Mouse (Mus musculus): ENCODE data around the gene Abcc9. TPM values are rescaled to one million over a fixed set of nuclear protein-coding genes. Genes with fewer than 3 reads are reported as not detected.

The Abcc9 gene
- polyA plus RNA-seq, 1 experiment from 2014 or later, result not detected

- no peaks in the 10 kb centered on the region for H3K36me3 ChIP-seq (ENCODE audit: inconsistent target)
- H3K79me2 ChIP-seq (ENCODE audit: inconsistent target), result no peaks in the 10 kb centered on the region
- H3K27ac ChIP-seq, result no peak overlapping the region
- WGBS (ENCODE audit: missing documents), result 78% methylated on average over 10 of the region's 10 CpGs
- H3K4me3 ChIP-seq (ENCODE audit: inconsistent target), result no peak overlapping the region
Observed at GRCm38 (mm10) chr6:142614324-142614723, 87.8 kb downstream of the Abcc9 start.

DNA sequence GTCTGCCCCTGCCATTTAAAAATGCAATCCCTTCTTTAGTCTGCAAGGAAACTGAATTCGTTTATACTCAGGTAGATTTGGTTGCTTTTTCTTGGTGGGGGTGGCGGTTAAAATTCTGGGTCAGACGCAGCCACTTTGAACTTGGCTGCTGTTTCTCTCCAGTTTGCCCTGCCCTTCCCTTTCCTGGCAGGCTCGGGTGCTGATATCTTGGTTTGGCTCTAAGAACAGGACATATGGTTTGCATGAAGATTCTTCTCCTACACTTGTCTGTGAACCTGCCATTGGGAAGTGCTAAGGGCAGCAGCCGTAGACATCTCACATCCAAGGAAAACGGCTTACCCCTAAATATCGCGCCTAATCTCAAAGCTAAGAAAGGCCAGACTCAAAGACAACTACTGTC is 89.7 kb downstream of the Abcc9 start:
- Histone ChIP-seq H3K4me3 (ENCODE audit: inconsistent target) (no peak overlapping the region), H3K79me2 (ENCODE audit: inconsistent target) (no peaks in the 10 kb centered on the region), H3K27ac (no peak overlapping the region), H3K36me3 (ENCODE audit: inconsistent target) (no peaks in the 10 kb centered on the region)
- 76% methylated on average over 8 of the region's 8 CpGs for WGBS (ENCODE audit: missing documents)

DNA sequence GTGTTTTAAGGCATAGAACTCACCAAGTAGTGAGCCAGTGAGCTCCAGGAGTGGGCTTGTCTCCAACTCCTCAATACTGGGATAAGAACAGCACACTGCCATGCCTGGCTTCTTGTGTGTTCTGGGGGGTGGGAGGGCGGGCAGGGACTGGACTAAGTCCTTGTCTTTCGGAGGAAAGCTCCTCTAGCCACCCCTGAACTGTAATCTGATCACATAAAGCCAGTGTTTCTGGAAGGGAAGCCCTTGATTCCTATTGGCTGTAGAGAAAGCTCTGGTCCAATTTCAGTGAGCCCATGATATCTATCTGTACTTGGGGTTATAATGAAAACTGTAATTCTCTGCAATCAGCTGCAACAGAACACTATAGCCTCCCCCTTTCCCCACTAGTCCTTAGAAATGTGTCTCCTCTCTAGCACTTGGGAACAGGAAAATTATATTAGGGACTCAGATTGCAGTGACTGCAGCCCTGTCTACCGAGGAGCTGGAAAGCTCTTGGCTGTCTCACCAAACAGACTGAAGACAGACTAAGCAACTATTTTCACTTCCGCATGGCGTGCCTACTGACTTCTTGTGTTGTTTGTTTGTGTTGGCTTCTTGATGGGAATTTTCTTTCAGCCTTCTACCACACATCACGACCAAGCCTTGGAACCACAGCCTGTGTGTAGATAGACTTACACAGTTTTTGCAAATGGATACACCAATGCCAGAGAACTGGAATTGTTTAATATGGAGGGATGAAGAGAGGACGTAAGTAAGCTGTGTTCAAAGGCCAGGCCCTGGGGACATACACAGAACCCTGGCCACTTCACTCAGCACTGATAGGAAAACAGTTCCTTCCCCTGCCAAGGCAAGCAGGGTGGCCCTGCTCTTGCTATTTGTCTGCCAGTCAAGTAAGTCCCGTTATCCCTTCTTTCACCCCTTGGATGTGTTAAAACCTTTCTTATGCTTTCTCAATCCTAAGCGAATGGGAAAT is 92.4 kb downstream of the Abcc9 start:
- 89% methylated on average over 8 of the region's 9 CpGs for WGBS (ENCODE audit: missing documents)
- Histone ChIP-seq H3K79me2 (ENCODE audit: inconsistent target) (no peaks in the 10 kb centered on the region), H3K27ac (no peak overlapping the region), H3K4me3 (ENCODE audit: inconsistent target) (no peak overlapping the region), H3K36me3 (ENCODE audit: inconsistent target) (no peaks in the 10 kb centered on the region)

DNA sequence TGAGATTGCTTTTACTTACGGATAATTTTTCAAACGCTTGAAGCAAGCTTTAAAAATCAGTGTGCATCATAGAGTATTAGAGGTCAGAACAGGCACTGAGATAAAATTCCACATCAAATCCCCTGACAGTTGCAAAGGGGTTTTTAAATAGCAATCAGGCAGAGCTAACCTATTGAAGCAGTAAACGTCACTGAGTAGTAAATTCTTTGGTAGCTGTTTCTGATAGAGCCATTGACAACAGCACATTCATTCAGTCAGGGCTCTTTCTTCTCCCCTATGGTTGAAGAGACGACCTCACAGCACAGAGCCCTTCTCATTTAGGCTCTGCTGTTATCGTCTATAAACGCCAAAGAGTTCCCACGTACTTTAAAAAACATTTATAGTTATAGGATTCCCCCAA is 95.0 kb downstream of the Abcc9 start:
- H3K36me3 ChIP-seq (ENCODE audit: inconsistent target), result no peaks in the 10 kb centered on the region
- 93% methylated on average over 7 of the region's 7 CpGs for WGBS (ENCODE audit: missing documents)
- H3K79me2 ChIP-seq (ENCODE audit: inconsistent target), result no peaks in the 10 kb centered on the region
- H3K4me3 ChIP-seq (ENCODE audit: inconsistent target), result no peak overlapping the region
- H3K27ac ChIP-seq, result no peak overlapping the region

- Histone ChIP-seq H3K27ac (no peak overlapping the region), H3K36me3 (ENCODE audit: inconsistent target) (no peaks in the 10 kb centered on the region), H3K4me3 (ENCODE audit: inconsistent target) (no peak overlapping the region), H3K79me2 (ENCODE audit: inconsistent target) (no peaks in the 10 kb centered on the region)
- 81% methylated on average over 6 of the region's 6 CpGs for WGBS (ENCODE audit: missing documents)
Observed at GRCm38 (mm10) chr6:142602772-142603171, 99.3 kb downstream of the Abcc9 start.

- no peak overlapping the region for H3K4me3 ChIP-seq (ENCODE audit: inconsistent target)
- no peak overlapping the region for H3K27ac ChIP-seq
- no peaks in the 10 kb centered on the region for H3K79me2 ChIP-seq (ENCODE audit: inconsistent target)
- 83% methylated on average over 4 of the region's 4 CpGs for WGBS (ENCODE audit: missing documents)
- no peaks in the 10 kb centered on the region for H3K36me3 ChIP-seq (ENCODE audit: inconsistent target)
Observed at GRCm38 (mm10) chr6:142578831-142579230, 123.3 kb downstream of the Abcc9 start.

DNA sequence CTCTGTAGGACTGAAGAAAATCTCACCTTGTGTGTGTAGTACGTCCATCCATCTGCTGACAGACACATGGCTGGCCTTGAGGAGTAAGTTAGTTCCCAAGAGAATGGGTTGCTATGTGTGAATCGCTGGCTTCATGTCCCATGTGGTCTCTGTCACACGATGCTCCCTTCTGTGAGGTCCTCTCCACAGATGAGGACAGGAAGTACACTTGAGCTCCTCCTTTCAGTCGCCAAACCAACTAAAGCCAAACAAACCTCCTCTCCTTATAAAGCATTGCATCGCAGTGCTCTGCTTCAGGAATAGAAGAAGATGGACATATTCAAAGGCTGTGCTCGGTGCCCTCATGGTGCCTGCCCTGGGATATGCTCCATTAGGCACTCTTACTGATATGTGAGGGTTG is 124.3 kb downstream of the Abcc9 start:
- Histone ChIP-seq H3K36me3 (ENCODE audit: inconsistent target) (no peaks in the 10 kb centered on the region), H3K4me3 (ENCODE audit: inconsistent target) (no peak overlapping the region), H3K79me2 (ENCODE audit: inconsistent target) (no peaks in the 10 kb centered on the region), H3K27ac (no peak overlapping the region)
- 83% methylated on average over 6 of the region's 6 CpGs for WGBS (ENCODE audit: missing documents)

GRCm38 (mm10) chr6:142572876-142573275 is 129.2 kb downstream of the Abcc9 start:
- WGBS (ENCODE audit: missing documents), result 6% methylated on average over 6 of the region's 6 CpGs

DNA sequence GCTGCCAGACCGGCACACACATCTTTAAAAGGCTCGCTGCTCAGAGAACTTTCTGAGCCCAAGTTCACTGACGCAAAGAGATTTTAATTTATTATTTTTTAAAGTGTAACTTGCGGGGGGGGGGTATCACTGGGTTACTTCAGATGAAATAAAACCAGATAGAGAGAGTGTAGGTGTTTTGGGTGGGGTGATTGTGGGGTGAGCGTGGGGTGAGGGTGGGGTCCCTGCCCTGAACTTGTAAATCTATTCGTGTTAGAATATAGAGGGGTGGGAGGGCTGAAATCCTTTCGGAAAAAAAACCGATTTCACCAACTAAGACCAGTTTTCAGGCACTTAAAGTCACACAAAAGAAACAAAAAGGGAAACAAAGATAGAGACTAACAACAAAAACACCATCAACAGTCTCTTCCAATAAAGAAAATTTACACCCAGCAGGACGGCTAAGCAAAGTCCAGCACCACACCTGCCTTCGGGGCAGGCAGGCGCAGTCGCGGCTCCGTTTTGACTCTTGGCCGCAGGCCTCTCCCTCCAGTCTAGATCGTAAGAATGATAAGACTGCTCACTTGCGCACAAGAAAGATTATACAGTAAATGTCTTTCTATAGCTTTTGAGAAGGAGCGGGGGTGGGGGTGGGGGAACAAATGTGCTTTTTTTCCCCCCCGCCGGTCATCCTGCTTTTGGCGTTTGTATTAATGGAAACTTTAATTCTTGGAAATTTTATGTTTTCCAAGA is 130.3 kb downstream of the Abcc9 start:
- Histone ChIP-seq H3K27ac (no peak overlapping the region), H3K4me3 (ENCODE audit: inconsistent target) (no peak overlapping the region), H3K36me3 (ENCODE audit: inconsistent target) (no peaks in the 10 kb centered on the region), H3K79me2 (ENCODE audit: inconsistent target) (no peaks in the 10 kb centered on the region)
- 15% methylated on average over 21 of the region's 21 CpGs for WGBS (ENCODE audit: missing documents)

More at GRCm38 (mm10) chr6:142572876-142573275, 129.2 kb downstream of the Abcc9 start:
- H3K79me2 ChIP-seq (ENCODE audit: inconsistent target), result no peaks in the 10 kb centered on the region
- H3K36me3 ChIP-seq (ENCODE audit: inconsistent target), result no peaks in the 10 kb centered on the region
- H3K4me3 ChIP-seq (ENCODE audit: inconsistent target), result no peak overlapping the region
- no peak overlapping the region for H3K27ac ChIP-seq

DNA sequence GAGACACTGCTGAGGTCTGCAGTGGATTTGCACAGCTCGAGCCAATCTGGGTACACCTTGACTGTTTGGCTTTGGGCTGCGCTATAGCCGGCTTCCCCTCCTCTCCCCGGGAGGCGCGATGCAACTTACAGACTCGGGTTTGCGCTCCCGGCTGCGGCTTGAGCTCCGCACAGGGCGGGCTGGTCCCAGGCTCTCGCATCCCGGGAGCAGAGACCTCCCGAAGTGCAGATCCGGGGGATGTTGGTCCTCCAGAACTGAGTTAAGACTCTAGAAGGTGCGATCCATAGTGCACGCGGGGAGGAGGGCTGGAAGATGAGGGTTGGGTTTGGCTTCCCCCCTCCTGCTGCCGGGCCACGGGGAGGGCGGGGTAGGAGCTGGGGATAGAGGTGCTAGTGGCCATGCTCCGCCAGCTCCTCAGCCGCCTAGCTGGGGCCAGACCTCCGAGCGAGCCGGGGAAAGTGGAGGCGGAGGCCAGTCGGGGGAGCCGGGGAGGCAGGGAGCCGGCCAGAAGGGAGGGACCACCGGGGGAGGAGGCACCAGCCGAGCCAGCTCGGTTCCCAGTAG is 131.0 kb downstream of the Abcc9 start, which contains the start of gene Kcnj8:
TSS of gene Kcnj8 (minus strand) at position 560 of the 564 bp plus-strand sequence.
- H3K36me3 ChIP-seq (ENCODE audit: inconsistent target), result no peaks in the 10 kb centered on the region
- no peaks in the 10 kb centered on the region for H3K79me2 ChIP-seq (ENCODE audit: inconsistent target)
- no peak within 1 kb of the TSS for H3K4me3 ChIP-seq (ENCODE audit: inconsistent target)
- under 1% methylated on average over 26 of the region's 34 CpGs for WGBS (ENCODE audit: missing documents)
- no peak within 1 kb of the TSS for H3K27ac ChIP-seq

GRCm38 (mm10) chr6:142570046-142570770 is 131.9 kb downstream of the Abcc9 start:
- H3K4me3 ChIP-seq (ENCODE audit: inconsistent target), result no peak overlapping the region
- 15% methylated on average over 30 of the region's 30 CpGs for WGBS (ENCODE audit: missing documents)

GRCm38 (mm10) chr6:142568713-142569357 is 133.3 kb downstream of the Abcc9 start:
- Histone ChIP-seq H3K79me2 (ENCODE audit: inconsistent target) (no peaks in the 10 kb centered on the region), H3K27ac (no peak overlapping the region), H3K4me3 (ENCODE audit: inconsistent target) (no peak overlapping the region), H3K36me3 (ENCODE audit: inconsistent target) (no peaks in the 10 kb centered on the region)
- WGBS (ENCODE audit: missing documents), result 63% methylated on average over 6 of the region's 7 CpGs

More at GRCm38 (mm10) chr6:142570046-142570770, 131.9 kb downstream of the Abcc9 start:
- no peaks in the 10 kb centered on the region for H3K79me2 ChIP-seq (ENCODE audit: inconsistent target)
- no peak overlapping the region for H3K27ac ChIP-seq
- H3K36me3 ChIP-seq (ENCODE audit: inconsistent target), result no peaks in the 10 kb centered on the region

DNA sequence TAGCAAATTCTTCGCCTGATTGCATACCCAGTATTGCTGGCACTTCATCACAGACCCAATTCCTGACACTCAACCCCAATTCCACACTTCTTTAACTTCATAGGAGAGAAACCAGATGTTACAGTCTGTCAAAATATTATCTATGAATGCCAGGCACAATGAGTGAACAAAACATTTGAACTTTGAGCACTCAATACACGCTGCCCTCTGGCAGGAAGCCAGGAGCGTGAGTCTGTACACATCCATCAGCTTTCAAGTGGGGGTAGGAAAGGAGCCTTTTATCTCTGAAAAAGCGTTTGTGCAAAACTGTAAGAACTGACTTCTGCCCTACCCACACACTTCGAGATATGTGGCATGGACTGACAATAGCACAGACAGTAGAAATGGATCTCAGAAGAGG is 134.7 kb downstream of the Abcc9 start:
- no peak overlapping the region for H3K4me3 ChIP-seq (ENCODE audit: inconsistent target)
- H3K79me2 ChIP-seq (ENCODE audit: inconsistent target), result no peaks in the 10 kb centered on the region
- 59% methylated on average over 5 of the region's 5 CpGs for WGBS (ENCODE audit: missing documents)
- H3K27ac ChIP-seq, result no peak overlapping the region
- H3K36me3 ChIP-seq (ENCODE audit: inconsistent target), result no peaks in the 10 kb centered on the region

GRCm38 (mm10) chr6:142564746-142565145 is 137.4 kb downstream of the Abcc9 start:
- Histone ChIP-seq H3K27ac (no peak overlapping the region), H3K36me3 (ENCODE audit: inconsistent target) (no peaks in the 10 kb centered on the region), H3K79me2 (ENCODE audit: inconsistent target) (no peaks in the 10 kb centered on the region), H3K4me3 (ENCODE audit: inconsistent target) (no peak overlapping the region)
- WGBS (ENCODE audit: missing documents), result 93% methylated on average over 3 of the region's 3 CpGs

Data from macrophage (primary cell).